Mouse (Mus musculus): ENCODE measurements at regions not wholly inside any gene's neighbourhood (a gene's known extent, or its start where the extent isn't known, plus 50 kb on each side); places are given as distances from the start of the nearest gene placed in this dataset.

- no peak for DNase-seq
- TF ChIP-seq CTCF (IDR thresholded peaks at IDR 0.05) = no peak
- Histone ChIP-seq H3K27ac (no peak overlapping the region), H3K4me3 (no peak overlapping the region)
- intact Hi-C loops (cut with DNase I) = no loop called here
Measured at GRCm38 (mm10) chr10:117479721-117480455, 100.1 kb upstream of the Cpsf6 start.

DNA sequence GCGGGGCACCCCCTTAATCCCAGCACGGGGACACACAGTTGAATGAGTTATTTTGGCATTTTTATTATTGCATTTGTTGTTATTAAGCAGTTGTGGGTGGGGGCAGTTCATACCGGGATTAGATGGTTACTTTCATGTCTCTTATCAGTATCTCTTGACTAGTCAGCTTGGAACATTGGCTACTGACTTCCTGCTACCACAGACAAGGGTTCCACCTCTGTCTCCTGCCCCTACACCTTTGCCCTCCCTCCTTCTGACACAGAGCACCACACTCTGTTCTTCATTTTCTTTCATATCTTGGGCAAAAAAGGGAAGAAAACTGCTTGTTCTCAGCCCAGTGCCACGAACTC is 99.1 kb upstream of the Cpsf6 start:
- H3K27ac ChIP-seq = no peak overlapping the region
- no peak for DNase-seq
- intact Hi-C loops (cut with DNase I) = no loop called here
- no peak for TF ChIP-seq CTCF (IDR thresholded peaks at IDR 0.05)
- no peak overlapping the region for H3K4me3 ChIP-seq

- Histone ChIP-seq H3K27ac (no peak overlapping the region), H3K4me3 (no peak overlapping the region)
- intact Hi-C loops (cut with DNase I) = no loop called here
- no peak for TF ChIP-seq CTCF (IDR thresholded peaks at IDR 0.05)
- no peak for DNase-seq
Measured at GRCm38 (mm10) chr10:117478202-117478930, 98.6 kb upstream of the Cpsf6 start.

- intact Hi-C loops (cut with DNase I) = no loop called here
- H3K27ac ChIP-seq = no peak overlapping the region
- no peak overlapping the region for H3K4me3 ChIP-seq
- DNase-seq = no peak
- TF ChIP-seq CTCF (IDR thresholded peaks at IDR 0.05) = no peak
Measured at GRCm38 (mm10) chr10:117477331-117478201, 97.8 kb upstream of the Cpsf6 start.

DNA sequence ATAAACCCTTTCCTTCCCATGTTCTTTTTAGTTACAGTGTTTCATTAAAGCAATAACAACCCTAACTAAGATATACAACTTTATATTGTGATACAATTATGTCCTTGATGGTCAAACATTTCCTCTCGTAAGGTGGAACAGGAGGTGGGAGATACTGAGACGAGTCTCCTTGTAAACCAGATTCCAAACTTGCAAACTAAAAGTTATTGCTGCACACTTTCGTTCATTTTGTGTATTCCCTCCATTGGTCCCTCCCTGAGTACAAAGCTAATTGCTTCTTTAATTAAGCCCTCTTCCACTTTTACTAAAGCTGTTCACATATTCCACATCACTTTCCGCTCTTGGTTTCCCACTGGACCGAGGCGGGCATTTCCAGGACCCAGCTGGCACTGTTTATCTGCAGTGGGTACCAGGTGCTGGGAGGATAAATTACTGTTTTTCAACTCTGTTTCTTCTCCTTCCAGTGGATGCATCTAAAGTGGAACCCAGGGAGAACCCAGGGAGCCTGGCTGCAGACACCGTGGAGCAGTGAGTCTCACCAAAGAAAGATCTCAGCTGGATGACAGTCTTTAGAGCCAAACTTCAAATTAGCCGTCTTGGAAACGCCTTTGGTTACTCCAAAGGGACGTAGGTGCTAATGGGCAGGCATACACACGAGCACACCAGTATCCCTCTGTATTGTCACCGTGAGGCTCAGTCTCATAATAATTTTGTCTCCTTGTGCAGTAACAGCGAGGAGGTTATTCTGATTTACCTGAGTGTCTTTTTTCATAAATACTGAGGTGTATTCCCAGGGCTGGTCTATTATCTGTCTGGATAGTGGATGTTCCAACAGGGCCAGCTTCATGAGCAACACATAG is 95.5 kb upstream of the Cpsf6 start:
- intact Hi-C loops (cut with DNase I) = no loop called here
- no peak for DNase-seq
- Histone ChIP-seq H3K27ac (no peak overlapping the region), H3K4me3 (no peak overlapping the region)
- TF ChIP-seq CTCF (IDR thresholded peaks at IDR 0.05) = no peak

DNA sequence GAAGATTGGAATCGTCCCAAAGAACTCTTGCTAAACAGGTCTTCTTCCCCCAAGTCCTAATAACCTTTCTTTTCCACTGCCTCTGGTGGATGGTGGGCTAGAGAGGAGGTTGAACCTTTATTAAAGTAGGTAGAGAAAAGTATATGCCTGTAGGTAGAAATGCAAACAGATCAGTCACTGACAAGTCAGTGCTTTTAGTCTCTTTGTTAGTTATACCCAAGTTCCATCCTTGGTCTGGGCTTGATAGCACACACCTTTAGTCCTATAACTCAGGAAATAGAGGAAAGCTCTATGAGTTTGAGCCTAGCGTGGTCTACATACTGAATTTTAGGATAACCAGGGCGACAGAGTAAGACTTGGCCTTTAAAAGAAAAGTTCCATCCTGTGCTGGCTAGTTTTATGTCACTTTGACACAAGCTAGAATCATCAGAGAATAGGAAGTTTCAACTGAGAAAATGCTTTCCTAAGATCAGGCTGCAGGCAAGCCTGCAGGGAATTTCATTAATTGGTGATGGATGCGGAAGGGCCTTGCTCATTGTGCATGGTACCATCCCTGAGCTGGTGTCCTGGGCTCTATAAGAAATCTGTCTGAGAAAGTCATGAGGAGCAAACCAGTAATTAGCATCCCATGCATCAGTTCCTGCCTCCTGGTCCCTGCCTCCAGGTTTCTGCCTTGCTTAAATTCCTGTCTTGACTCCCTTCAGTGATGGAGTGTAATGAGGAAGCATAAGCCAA is 94.7 kb upstream of the Cpsf6 start:
- Histone ChIP-seq H3K27ac (no peak overlapping the region), H3K4me3 (no peak overlapping the region)
- no peak for DNase-seq
- intact Hi-C loops (cut with DNase I) = no loop called here
- TF ChIP-seq CTCF (IDR thresholded peaks at IDR 0.05) = no peak

DNA sequence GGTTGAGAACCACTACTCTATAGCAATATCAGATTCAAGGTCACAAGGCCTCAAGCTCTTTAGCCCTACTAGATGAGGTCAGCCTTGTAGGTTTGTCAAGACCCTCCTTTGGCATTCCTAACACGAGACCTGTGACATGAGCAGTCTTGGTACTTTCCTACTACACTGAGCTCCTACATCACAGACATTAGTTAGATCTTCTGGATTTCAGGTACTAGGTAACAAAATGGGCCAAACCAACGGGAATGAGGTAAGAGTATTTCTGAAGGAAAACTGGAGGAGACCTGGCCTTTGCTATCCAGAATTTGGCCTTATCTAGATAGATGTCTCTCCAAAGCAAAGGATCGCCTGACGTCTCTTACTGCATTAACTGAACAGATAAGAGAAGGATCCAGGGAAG is 93.7 kb upstream of the Cpsf6 start:
- no peak for DNase-seq
- H3K27ac ChIP-seq = no peak overlapping the region
- no peak overlapping the region for H3K4me3 ChIP-seq
- TF ChIP-seq CTCF (IDR thresholded peaks at IDR 0.05) = no peak
- intact Hi-C loops (cut with DNase I) = no loop called here

DNA sequence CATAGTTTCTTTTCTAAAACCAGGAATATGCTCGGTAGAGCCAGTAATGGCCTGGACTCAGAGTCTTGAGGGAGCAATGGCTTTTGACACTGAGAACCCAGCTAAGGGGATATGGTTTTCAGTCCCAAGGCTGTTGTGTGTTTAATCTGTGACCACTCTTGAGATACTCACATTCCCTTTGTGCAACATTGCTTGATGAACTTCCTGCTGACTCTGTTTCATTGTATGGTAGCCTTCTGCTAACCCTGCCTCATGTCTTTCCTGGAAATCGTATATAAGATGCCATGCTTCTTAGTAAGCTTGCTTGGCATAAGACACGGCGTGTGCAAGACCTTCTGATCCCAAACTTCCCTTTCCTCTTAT is 92.7 kb upstream of the Cpsf6 start:
- Histone ChIP-seq H3K4me3 (no peak overlapping the region), H3K27ac (peak overlapping the region; percentile 43; the same call in 1 of the 2 replicates)
- TF ChIP-seq CTCF (IDR thresholded peaks at IDR 0.05) = no peak
- DNase-seq = no peak
- intact Hi-C loops (cut with DNase I) = no loop called here

- no peak for TF ChIP-seq CTCF (IDR thresholded peaks at IDR 0.05)
- Histone ChIP-seq H3K4me3 (no peak overlapping the region), H3K27ac (peak overlapping the region; percentile 43; the same call in 1 of the 2 replicates)
- intact Hi-C loops (cut with DNase I) = no loop called here
- DNase-seq = no peak
Measured at GRCm38 (mm10) chr10:117471818-117472567, 92.2 kb upstream of the Cpsf6 start.

DNA sequence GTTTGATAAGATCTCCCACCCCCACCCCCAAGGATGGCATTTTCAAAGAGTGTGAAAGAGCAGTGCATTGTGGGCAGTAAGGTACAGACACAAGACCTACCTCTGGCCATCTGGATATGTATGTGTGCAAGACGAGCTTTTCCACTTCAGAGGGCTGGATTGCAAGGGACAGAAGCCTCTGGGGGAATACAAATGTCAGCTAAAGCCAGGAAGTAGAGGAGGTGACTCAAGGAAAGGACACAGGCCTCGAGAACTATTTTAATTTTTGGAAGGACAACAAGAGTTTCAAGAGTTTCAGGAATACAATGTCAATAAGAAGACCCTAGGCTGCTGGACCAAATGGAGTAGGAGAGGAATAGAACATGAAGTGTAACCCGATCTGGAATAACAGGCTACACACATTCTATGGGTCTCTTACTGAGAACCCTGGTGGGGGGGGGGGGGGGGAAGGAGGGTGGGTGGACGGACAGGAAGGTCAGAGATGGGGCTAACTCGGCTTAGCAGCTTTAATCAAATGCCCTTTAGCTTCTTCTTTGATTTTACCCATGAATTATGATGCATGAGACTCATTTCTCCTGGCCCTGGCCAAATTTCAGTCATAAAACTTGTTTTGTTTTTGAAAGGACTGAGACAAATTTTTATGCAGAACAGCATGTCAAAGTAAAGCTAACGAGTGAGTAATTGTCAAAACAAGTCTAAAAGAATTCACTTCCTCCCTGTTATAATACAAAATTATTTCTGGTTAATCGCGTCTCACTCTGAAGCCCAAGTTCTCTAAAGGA is 91.4 kb upstream of the Cpsf6 start:
- H3K4me3 ChIP-seq = no peak overlapping the region
- DNase-seq = no peak
- no peak for TF ChIP-seq CTCF (IDR thresholded peaks at IDR 0.05)
- intact Hi-C loops (cut with DNase I) = no loop called here
- peak overlapping the region; percentile 35; the same call in 1 of the 2 replicates for H3K27ac ChIP-seq

Data from gastrocnemius, adult 2 months (tissue).